Mouse (Mus musculus) brain, embryonic 18.5 days (tissue): ENCODE results near the gene Nr3c2.

ENCODE experiments used
- DNase-seq: peaks from one replicate; pipeline ENCODE4 v3.0.0-alpha.2; 2012; ENCODE audit warnings: low read depth, low spot score

The Nr3c2 gene

DNA sequence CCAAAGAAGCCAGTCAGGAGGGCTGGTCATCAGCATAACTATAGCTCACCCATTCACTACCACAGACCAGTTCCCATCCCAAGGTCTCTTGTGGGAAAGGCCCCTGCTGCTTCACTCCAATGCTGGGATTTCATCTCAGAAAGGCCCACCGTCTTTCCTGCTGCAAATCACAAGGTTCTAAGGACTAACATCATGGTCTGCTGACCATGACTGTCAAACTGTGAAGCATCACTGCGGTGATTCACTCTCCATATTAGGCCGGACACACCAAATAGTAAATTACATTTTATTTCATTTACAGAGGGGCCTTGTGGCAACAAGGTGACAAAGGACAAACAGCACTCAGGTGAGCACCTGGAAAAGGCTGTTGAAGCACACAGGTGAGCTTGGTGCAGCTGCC lies 350.9 kb downstream of the Nr3c2 start:
- no peak for DNase-seq

DNA sequence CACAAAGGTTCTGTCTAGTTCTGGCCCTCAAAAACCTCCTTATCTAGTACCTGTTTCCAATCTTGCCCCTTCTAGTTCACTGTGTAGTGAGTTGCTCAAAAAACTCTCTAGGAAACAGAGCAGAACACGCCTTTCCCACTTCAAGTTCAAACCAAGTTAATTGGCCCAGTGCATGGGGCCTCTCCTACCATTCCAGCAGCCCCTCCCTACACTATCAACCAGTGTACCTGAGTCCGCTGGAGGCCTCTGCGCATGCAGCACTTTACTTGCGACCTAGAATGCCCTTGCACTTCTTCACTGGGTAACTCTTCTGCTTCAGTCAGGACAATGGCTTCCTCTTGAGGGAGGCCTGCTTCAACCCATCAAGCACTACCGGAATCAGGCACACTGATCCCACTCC lies 351.9 kb downstream of the Nr3c2 start:
- DNase-seq = no peak

DNA sequence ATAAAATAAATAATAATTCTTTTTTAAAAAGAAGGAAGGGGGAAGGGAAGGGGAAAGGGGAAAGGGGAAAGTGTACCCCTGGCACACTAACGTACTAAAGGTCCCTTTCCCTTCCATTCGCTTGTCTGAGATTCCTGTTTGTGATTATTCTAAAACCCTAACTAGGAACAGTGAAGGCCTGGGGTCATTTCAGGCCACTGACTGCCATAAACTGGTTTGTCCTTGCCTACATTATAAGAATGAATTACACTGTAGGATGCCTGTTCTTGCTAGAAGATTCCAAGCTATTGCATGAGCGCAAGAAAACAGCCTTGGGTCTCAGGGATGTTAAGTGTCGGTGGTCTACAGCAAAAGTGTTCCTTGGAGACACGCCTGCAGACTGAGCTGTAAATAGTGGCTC lies 355.2 kb downstream of the Nr3c2 start:
- no peak for DNase-seq

DNA sequence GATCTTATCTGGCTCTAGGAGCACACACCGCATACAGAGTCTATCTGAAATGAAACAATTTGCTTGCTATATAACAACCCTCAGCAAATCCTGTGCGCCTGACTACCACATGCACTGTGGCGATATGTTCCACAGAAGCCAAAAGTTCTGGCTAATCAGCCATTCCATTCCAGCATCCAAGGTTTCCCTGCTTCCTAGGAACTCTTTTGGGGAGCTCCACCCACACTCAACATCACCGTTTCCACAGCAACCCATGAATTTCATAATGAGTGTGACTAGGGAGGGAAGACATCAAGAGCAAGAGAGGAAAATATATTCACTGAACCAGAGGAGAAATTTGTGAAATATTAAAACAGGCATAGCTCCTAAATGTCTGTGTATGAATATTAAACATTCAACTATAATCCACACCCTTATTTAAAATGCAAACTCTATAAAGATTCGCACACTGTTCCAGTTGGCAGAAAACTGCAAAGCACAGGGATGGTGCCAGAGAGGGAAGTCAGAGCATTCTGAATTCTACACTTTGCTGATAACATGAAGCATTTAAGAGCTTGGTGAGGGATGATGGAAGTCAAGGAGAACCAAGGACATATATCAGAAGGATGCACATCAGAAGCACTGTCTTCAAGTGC lies 357.3 kb downstream of the Nr3c2 start:
- DNase-seq = peak; percentile 59

DNA sequence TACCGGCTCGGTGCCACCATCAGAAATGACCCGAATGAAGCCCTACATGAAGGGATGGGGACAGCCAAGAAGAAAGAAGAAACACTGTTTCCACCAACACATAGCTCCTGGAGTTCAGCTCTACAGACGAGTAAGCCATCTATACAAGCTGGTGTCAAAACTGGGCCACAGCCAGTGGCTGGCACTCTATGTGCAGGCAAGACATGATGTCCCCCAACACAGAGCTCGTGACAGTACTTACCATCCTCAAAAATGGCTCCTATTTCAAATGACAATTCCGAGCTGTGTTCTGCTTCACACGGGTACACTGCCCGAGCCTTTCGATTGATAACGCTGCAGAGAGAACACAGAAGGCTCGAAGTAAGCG lies 357.8 kb downstream of the Nr3c2 start:
- no peak for DNase-seq

DNA sequence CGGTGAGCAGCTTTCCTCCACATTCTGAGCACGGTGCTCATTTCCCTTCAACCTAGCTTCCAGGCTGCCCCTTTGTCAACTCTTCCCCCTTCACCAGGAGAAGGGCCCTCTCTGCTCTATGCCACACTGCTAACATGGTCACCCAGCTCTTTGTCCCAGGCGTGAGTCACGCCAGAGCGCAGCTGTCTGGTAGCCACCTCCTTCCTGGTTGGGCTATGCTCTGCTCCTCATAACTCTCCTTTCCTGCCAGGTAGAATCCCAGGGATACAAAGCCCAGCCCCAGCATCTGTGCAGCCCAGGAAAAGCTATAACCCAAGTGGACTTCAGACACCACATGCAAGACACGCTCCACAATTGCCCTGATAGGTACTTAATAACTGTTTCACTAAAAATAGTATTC lies 362.0 kb downstream of the Nr3c2 start:
- no peak for DNase-seq

DNA sequence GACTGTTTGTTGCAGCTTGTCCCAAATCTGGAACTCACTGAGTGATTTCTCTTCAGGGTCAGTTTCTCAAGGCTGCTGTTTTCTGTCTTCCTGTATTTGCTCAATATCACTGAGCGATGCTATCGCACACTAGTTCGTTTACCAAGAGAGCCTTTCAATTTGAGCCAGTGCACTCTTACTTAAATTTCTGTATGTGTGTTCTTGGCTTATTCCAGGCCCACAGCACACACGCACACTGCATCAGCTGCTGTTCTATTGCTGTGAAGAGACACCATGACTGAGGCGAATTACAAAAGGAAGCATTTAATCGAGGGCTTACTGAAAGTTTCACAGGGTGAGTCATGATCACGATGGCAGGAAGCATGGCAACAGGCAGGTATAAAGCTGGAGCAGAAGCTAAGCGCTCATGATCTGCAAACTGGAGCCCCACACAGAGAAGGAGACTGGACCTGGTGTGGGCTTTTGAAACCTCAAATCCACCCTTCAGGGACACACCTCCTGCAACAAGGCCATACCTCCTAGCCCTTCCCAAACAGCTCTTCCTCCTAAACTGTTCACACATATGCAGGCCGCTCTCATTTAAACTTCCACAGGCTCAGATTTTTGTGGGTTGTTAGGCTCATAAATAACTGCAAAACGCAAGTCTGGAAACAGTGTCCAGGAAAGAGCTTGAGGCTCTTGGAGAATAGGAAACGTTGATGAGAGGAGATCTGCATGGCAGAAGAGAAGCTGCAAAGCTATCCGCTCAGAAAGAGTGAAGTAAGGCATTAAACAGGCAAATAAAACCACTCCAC lies 363.2 kb downstream of the Nr3c2 start:
- DNase-seq = no peak

DNA sequence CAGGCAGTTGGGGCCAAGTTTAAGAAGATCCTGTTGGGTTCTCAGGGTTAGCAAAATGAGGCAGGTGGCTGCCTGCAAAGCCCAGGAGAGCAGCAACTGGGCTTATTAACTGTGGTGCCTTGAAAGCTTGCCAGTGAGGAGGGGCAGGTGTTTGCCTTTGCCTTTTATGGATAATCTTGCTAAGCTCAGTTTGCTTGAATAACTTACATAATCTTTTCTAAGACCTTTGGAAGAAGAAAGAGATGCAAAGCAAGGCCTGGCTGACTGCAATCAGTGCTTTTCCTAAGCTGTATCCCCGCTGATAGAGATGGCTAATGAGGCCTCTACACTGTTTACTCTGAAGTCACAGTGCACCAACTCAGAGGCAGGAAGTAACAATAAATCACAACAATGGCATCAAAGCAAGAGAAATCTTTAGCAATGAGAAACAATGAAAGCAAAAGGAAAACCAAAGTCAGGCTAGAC lies 368.7 kb downstream of the Nr3c2 start:
- no peak for DNase-seq

DNA sequence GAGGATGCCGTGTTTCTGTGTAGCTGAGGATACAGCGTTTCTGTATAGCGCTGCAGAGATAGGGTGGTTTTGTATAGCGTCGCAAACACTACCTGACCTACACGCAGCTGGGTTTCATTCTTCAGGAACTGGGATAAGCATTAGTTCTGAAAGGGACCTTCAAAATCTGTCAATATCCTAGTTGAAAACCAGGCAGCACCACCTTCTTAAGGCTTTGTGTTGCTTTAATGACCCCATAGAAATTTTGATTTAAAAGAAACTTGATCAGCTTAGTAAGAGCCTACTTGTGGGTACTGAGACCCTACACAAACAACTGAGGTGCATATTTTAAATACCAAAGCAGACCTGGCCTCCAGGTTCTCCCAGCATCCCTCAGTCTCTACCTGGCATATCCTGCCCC lies 372.9 kb downstream of the Nr3c2 start:
- no peak for DNase-seq

DNA sequence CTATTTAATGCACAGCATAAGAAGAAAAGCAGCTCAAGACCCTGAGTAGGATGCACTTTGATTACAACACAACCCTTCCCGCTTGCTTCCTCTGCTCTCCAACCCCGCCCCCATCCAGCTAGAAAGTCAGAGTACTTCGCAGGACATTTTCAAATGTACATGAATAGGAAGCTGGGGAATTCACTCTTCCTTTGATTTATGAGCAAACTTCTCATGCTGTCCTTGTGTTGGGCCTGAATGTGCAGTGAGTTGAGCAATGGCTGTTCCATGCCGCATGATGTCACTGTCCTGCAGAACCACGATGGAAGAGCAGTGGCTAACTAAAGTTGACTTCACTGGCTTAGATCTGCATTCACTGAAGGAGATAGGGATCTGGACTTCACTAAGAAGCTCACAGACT lies 376.3 kb downstream of the Nr3c2 start:
- DNase-seq = no peak

DNA sequence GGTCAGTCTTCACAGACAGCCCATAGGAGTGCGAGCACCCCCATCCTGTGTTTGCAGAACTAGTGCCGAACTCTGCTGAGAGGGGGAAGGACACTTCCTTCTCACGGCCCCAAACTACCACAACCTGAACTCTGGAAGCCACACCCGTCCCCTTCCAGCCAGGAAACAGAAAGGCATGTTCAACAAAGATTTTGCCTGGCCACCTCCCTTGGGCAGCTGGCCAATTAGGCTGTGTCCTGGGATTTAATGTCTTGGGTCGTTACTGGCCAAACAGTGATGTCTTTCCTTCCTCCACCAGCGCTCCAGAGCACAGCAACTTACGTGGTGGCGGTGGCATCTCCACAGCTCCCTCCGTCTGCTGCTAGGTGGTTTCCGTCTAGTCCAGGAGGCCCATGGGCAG lies 377.6 kb downstream of the Nr3c2 start:
- no peak for DNase-seq

DNA sequence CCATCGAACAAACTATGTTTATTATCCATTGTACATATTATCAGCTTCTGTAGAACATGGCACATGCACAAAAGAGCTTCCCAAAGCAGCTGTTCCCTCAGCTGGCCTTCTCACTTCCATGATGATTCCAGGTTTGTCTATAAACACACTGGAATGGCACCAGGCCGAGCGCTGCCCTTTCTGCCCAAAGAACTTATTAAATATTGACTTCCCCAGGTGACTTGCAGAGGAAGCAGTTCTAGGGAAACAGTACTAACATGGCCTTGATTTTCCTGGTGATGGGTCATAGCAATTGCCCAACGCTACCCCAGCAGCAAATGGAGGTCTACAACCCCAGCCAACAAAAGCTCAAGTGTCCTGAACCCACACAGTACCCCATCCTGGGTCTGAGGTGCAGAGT lies 379.0 kb downstream of the Nr3c2 start:
- no peak for DNase-seq

DNA sequence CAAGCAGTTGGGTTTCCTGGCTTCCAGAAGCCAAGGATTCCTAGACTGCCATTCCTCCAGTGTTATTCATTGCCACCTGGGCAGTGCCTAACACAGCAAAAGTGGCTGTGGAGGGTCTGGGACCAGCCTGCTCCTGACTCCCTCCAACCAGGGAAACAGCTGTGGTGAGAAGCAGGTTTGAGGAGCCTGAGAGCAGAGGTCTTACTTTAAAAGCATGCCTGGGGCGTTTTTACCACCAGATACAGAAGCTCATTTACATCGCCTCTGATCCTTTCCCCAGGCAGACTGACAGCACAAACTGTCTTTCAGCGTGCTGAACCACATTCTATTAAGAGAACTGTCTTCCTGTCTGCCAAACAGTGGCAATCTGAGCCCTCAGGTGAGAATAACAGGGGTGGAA lies 380.7 kb downstream of the Nr3c2 start:
- DNase-seq = no peak

DNA sequence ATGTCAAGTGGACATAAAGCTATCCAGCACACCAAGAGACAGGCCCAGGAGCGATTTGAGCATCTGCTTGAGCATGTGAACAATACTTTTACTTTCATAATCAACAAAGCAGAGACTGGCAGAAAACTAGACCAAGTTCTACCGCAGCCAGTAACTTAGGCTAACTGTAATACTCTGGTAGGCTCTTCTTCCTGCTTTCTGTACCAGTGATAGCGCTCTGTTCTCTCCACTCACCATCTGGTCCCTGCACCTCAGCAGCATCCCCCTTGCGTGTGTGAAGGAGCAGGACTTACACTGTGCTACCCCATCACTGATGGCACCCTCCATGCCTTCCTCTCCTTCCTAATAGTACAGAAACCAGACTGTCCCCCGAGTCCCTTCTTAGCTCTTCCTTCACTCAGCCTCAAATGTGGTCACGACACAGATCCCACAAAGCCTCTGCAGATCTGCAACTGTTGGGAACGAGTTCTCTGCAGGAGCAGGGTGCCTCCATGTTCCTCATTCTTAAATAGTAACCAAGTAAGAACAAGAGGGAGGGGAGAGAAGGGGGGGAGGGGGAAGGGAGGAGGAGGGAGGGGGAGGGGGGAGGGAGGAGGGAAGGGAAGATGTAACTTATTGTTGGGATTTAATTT lies 383.5 kb downstream of the Nr3c2 start:
- no peak for DNase-seq

DNA sequence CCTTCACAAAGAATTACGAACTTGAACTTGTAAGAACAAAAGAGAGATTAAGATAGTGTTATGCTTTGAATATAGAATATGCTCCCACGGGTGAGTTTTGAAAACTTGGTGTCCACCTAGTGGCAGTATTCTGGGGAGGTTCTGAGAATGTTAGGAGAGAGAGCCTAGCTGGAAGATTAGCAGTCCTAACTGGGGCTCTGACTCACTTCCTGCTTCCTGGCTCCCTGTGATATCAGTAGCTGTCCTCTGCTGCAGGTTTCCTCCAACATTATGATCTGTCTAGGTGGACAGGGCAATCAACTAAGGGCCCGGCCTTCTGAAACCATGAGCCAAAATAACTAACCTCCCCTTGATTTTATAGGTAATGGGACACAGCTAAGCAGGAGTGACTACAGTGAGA lies 385.2 kb downstream of the Nr3c2 start:
- no peak for DNase-seq

DNA sequence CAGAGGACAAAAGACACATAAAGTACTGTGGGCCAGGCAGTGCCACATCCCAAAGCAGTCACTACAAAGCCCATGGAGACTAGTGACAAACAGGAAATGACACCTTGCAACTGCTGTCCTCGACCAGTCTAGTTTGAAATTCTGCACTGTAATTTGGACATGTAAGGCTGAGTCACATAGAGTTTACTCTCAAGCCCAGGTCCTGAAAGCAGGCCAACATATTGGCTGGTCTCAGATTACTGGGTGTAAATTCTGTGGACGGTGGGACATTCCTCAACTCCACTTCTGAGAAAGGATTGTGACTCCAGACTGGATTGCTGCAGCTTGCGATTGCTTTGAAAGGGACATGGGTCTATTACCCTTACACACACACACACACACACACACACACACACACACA lies 388.8 kb downstream of the Nr3c2 start:
- no peak for DNase-seq

DNA sequence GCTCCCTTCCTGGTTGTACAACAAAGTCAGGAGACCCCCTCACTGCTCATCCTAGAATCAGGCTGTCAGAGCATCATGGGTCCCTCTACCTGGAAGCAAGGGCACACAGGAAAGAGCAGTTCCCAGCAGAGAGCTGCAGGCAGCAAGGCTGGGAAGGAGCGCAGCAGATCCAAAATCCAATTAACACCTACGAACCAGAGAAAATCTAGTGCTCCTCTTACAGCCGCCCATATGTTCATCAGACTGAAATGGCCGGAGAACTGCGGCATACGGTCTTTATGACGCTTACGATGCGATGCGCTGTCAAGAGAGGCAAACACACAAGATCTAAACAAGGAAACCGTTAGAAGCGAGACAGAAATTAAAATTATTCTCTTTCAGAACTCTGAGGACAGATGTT lies 389.2 kb downstream of the Nr3c2 start:
- DNase-seq = no peak

DNA sequence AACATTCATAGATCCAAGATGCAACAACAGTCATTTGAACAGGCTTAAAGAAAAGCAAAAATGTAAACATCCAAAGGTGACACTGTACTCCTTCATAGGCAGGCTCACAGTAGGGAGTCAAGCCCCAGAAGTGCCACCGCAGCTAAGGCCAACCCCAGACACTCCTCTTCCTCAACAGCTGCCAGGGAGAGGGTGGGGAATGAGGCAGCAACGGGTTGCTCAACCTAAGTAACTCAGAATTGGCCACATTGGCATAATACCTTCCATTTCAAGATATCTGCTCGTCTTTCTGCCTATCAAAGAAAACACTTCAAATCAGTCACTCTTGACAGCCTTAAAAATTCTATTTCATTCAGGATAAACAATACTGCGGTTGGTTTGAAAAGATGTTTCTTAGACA lies 392.9 kb downstream of the Nr3c2 start:
- no peak for DNase-seq

DNA sequence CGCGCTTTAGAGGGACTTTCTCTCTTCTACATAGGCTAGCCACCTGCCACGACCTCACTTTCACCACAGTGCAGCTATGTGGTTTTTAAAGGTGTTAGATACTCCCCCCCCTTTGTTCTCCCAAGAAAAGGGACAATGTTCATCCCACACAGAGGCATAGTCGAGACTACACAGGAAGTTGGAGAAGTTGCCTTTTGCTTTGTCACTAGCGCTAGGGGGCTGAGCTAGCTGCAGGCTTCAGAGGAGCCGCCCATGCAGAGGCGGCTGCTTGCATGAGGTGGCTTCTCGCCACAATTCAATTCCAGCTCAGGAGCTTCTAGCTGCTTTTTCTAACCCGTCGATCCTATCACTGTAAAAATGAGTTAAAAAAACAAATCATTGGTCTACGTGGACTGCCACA lies 393.4 kb downstream of the Nr3c2 start:
- no peak for DNase-seq

DNA sequence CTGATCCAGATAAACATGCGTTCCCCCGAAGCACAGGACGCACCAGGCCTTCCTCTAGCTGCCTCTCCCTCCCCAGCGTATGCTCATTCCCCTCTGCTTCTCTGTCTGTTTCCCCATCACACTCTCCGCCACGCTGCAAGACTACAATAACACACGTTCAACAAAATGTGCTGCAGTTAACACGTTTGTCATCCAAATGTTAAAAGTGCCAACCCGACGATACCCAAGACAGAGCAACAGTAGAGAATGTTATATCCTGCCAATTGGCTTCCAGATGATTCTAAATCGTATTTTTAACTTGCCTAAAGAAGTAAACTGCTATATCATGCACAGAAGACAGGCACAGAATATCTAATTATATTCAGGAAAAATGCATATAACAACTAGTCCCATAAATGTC lies 395.4 kb downstream of the Nr3c2 start:
- peak; percentile 63 for DNase-seq
